Mouse (Mus musculus) bone marrow, adult 2 months (tissue): ENCODE results near the gene Tmem262.

Experiments
- CTCF ChIP-seq: fragments of 200-500 bp; IDR thresholded peaks from 2 replicates; pipeline ENCODE4 v1.5.1; 2011; ENCODE audit warnings: low read length, control low read depth; ENCODE audit not compliant: control insufficient read depth, insufficient read depth
- POLR2A ChIP-seq: fragments of 200-500 bp; IDR thresholded peaks from 2 replicates; pipeline ENCODE4 v1.6.1; 2011; ENCODE audit warnings: low read depth, mild to moderate bottlenecking, control low read depth, low read length, borderline replicate concordance; ENCODE audit not compliant: control insufficient read depth

- TF ChIP-seq POLR2A (no peak), CTCF (no peak)
Measured at GRCm38 (mm10) chr19:6048681-6049410, 31.0 kb upstream of the Tmem262 start.
